Mouse (Mus musculus): ENCODE data around the gene Zfp979. TPM values are rescaled to one million over a fixed set of nuclear protein-coding genes. Genes with fewer than 3 reads are reported as not detected.

Gene Zfp979
- 5.0 TPM for polyA plus RNA-seq (2014; fragmentation: Illumina TruSeq; extraction: RNeasy Lipid Tissue Mini Kit (QIAGEN cat#74804); ENCODE audit: low read depth, low replicate concordance)

GRCm38 (mm10) chr4:147642413-147642812 lies at the start of gene Zfp979:
Gene Zfp979, minus strand, starts transcription at chr4:147642513.

Other genes with a start within 250 kb of the Zfp979 start
- 6.5 TPM for gene Zfp982, start 150.1 kb downstream of the Zfp979 start, polyA plus RNA-seq (2014; fragmentation: Illumina TruSeq; extraction: RNeasy Lipid Tissue Mini Kit (QIAGEN cat#74804); ENCODE audit: low read depth, low replicate concordance)
- gene Gm16503, start 102.3 kb downstream of the Zfp979 start, polyA plus RNA-seq (2014; fragmentation: Illumina TruSeq; extraction: RNeasy Lipid Tissue Mini Kit (QIAGEN cat#74804); ENCODE audit: low read depth, low replicate concordance), result 0.17 TPM
- gene Zfp985, start 89.2 kb downstream of the Zfp979 start, polyA plus RNA-seq (2014; fragmentation: Illumina TruSeq; extraction: RNeasy Lipid Tissue Mini Kit (QIAGEN cat#74804); ENCODE audit: low read depth, low replicate concordance), result 0.87 TPM
- gene Zfp534, start 60.0 kb upstream of the Zfp979 start, polyA plus RNA-seq (2014; fragmentation: Illumina TruSeq; extraction: RNeasy Lipid Tissue Mini Kit (QIAGEN cat#74804); ENCODE audit: low read depth, low replicate concordance), result not detected
- gene Zfp984, start 167.3 kb upstream of the Zfp979 start, polyA plus RNA-seq (2014; fragmentation: Illumina TruSeq; extraction: RNeasy Lipid Tissue Mini Kit (QIAGEN cat#74804); ENCODE audit: low read depth, low replicate concordance), result 12.5 TPM
- 8.4 TPM for gene Zfp933, start 205.9 kb upstream of the Zfp979 start, polyA plus RNA-seq (2014; fragmentation: Illumina TruSeq; extraction: RNeasy Lipid Tissue Mini Kit (QIAGEN cat#74804); ENCODE audit: low read depth, low replicate concordance)
- gene Miip, start 226.3 kb upstream of the Zfp979 start, polyA plus RNA-seq (2014; fragmentation: Illumina TruSeq; extraction: RNeasy Lipid Tissue Mini Kit (QIAGEN cat#74804); ENCODE audit: low read depth, low replicate concordance), result 29.2 TPM
- 5.2 TPM for gene Fv1, start 226.5 kb upstream of the Zfp979 start, polyA plus RNA-seq (2014; fragmentation: Illumina TruSeq; extraction: RNeasy Lipid Tissue Mini Kit (QIAGEN cat#74804); ENCODE audit: low read depth, low replicate concordance)